Mouse (Mus musculus): Measurements from ENCODE around the gene Olfr566. TPM values are rescaled to one million over a fixed set of nuclear protein-coding genes. Genes with fewer than 3 reads are reported as not detected.

Gene Olfr566
- not detected in 2 replicates for polyA plus RNA-seq (2016; fragmentation: Nextera tagmentation; extraction: Ambion mirVana)

GRCm38 (mm10) chr7:102858665-102859064 is at the start of gene Olfr566:
Gene Olfr566, minus strand, starts transcription at chr7:102858765.
- Histone ChIP-seq H3K9me3 (no peaks in the 10 kb centered on the region), H3K36me3 (no peaks in the 10 kb centered on the region), H3K4me2 (replicated peaks) (no peak within 1 kb of the TSS), H3K27ac (no peak within 1 kb of the TSS), H3K9ac (no peak within 1 kb of the TSS), H3K4me3 (no peak within 1 kb of the TSS), H3K27me3 (replicated peaks) (no peaks in the 10 kb centered on the region), H3K4me1 (no peaks in the 10 kb centered on the region)
- no peak for ATAC-seq (ENCODE audit: low FRiP score, low read depth)
- 86% methylated on average over 1 of the region's 1 CpGs for WGBS

GRCm38 (mm10) chr7:102890782-102891181 is 32.2 kb upstream of the Olfr566 start, which contains the start of gene Olfr569:
Gene Olfr569, minus strand, starts transcription at chr7:102890882.
- Histone ChIP-seq H3K4me1 (no peaks in the 10 kb centered on the region), H3K27me3 (replicated peaks) (no peaks in the 10 kb centered on the region), H3K4me3 (no peak within 1 kb of the TSS), H3K36me3 (no peaks in the 10 kb centered on the region), H3K9ac (no peak within 1 kb of the TSS), H3K4me2 (replicated peaks) (no peak within 1 kb of the TSS), H3K27ac (no peak within 1 kb of the TSS), H3K9me3 (no peaks in the 10 kb centered on the region)
- ATAC-seq (ENCODE audit: low FRiP score, low read depth): no peak
- WGBS: 70% methylated on average over 3 of the region's 3 CpGs

- Histone ChIP-seq H3K9me3 (no peaks in the 10 kb centered on the region), H3K4me1 (no peaks in the 10 kb centered on the region), H3K9ac (no peak within 1 kb of the TSS), H3K4me2 (replicated peaks) (no peak within 1 kb of the TSS), H3K27ac (no peak within 1 kb of the TSS), H3K27me3 (replicated peaks) (no peaks in the 10 kb centered on the region), H3K4me3 (no peak within 1 kb of the TSS), H3K36me3 (no peaks in the 10 kb centered on the region)
- no peak for ATAC-seq (ENCODE audit: low FRiP score, low read depth)
Measured at GRCm38 (mm10) chr7:102876822-102877221, 18.3 kb upstream of the Olfr566 start, which contains the start of gene Olfr568. Gene Olfr568, plus strand, starts transcription at chr7:102877122.

- Histone ChIP-seq H3K27me3 (replicated peaks) (no peaks in the 10 kb centered on the region), H3K27ac (no peak overlapping the region), H3K4me3 (no peak overlapping the region), H3K9ac (no peak overlapping the region), H3K4me2 (replicated peaks) (no peak overlapping the region), H3K4me1 (no peaks in the 10 kb centered on the region), H3K36me3 (no peaks in the 10 kb centered on the region), H3K9me3 (no peaks in the 10 kb centered on the region)
- ATAC-seq (ENCODE audit: low FRiP score, low read depth): no peak
Measured at GRCm38 (mm10) chr7:102855807-102856206, 2.8 kb downstream of the Olfr566 start.

Other genes starting within 250 kb of the Olfr566 start
- gene Olfr553, start 240.5 kb downstream of the Olfr566 start, polyA plus RNA-seq (2016; fragmentation: Nextera tagmentation; extraction: Ambion mirVana): not detected in 2 replicates
- not detected in 2 replicates for gene Olfr554, start 220.3 kb downstream of the Olfr566 start, polyA plus RNA-seq (2016; fragmentation: Nextera tagmentation; extraction: Ambion mirVana)
- gene Olfr555, start 199.9 kb downstream of the Olfr566 start, polyA plus RNA-seq (2016; fragmentation: Nextera tagmentation; extraction: Ambion mirVana): not detected in 2 replicates
- not detected in 2 replicates for gene Olfr556, start 193.9 kb downstream of the Olfr566 start, polyA plus RNA-seq (2016; fragmentation: Nextera tagmentation; extraction: Ambion mirVana)
- 10.8 and 12.4 TPM in 2 replicates for gene Trim68, start 171.4 kb downstream of the Olfr566 start, polyA plus RNA-seq (2016; fragmentation: Nextera tagmentation; extraction: Ambion mirVana)
- gene Olfr557, start 162.9 kb downstream of the Olfr566 start, polyA plus RNA-seq (2016; fragmentation: Nextera tagmentation; extraction: Ambion mirVana): not detected in 2 replicates
- gene Olfr558, start 156.6 kb downstream of the Olfr566 start, polyA plus RNA-seq (2016; fragmentation: Nextera tagmentation; extraction: Ambion mirVana): 1.3 and 1.8 TPM in 2 replicates
- gene Olfr33, start 139.7 kb downstream of the Olfr566 start, polyA plus RNA-seq (2016; fragmentation: Nextera tagmentation; extraction: Ambion mirVana): 0.08 TPM in 1 of 2 replicates, not detected in the other
- gene Olfr559, start 131.3 kb downstream of the Olfr566 start, polyA plus RNA-seq (2016; fragmentation: Nextera tagmentation; extraction: Ambion mirVana): 0.20 TPM in 1 of 2 replicates, not detected in the other
- gene Olfr560, start 99.4 kb downstream of the Olfr566 start, polyA plus RNA-seq (2016; fragmentation: Nextera tagmentation; extraction: Ambion mirVana): not detected in 2 replicates
- 0.19 and 0.48 TPM in 2 replicates for gene Olfr78, start 99.3 kb downstream of the Olfr566 start, polyA plus RNA-seq (2016; fragmentation: Nextera tagmentation; extraction: Ambion mirVana)
- 0.13 and 0.18 TPM in 2 replicates for gene Olfr561, start 87.5 kb downstream of the Olfr566 start, polyA plus RNA-seq (2016; fragmentation: Nextera tagmentation; extraction: Ambion mirVana)
- not detected in 2 replicates for gene Olfr564, start 55.3 kb downstream of the Olfr566 start, polyA plus RNA-seq (2016; fragmentation: Nextera tagmentation; extraction: Ambion mirVana)
- gene Olfr568, start 18.4 kb upstream of the Olfr566 start, polyA plus RNA-seq (2016; fragmentation: Nextera tagmentation; extraction: Ambion mirVana): not detected in 2 replicates
- gene Olfr569, start 32.1 kb upstream of the Olfr566 start, polyA plus RNA-seq (2016; fragmentation: Nextera tagmentation; extraction: Ambion mirVana): not detected in 2 replicates
- gene Olfr570, start 35.8 kb upstream of the Olfr566 start, polyA plus RNA-seq (2016; fragmentation: Nextera tagmentation; extraction: Ambion mirVana): not detected in 2 replicates
- gene Olfr571, start 58.8 kb upstream of the Olfr566 start, polyA plus RNA-seq (2016; fragmentation: Nextera tagmentation; extraction: Ambion mirVana): not detected in 2 replicates
- gene Olfr572, start 65.6 kb upstream of the Olfr566 start, polyA plus RNA-seq (2016; fragmentation: Nextera tagmentation; extraction: Ambion mirVana): not detected in 2 replicates
- not detected in 2 replicates for gene Olfr573-ps1, start 83.8 kb upstream of the Olfr566 start, polyA plus RNA-seq (2016; fragmentation: Nextera tagmentation; extraction: Ambion mirVana)
- not detected in 2 replicates for gene Olfr574, start 89.7 kb upstream of the Olfr566 start, polyA plus RNA-seq (2016; fragmentation: Nextera tagmentation; extraction: Ambion mirVana)
- not detected in 2 replicates for gene Olfr575, start 100.0 kb upstream of the Olfr566 start, polyA plus RNA-seq (2016; fragmentation: Nextera tagmentation; extraction: Ambion mirVana)
- gene Olfr576, start 103.9 kb upstream of the Olfr566 start, polyA plus RNA-seq (2016; fragmentation: Nextera tagmentation; extraction: Ambion mirVana): not detected in 2 replicates
- gene Olfr577, start 117.2 kb upstream of the Olfr566 start, polyA plus RNA-seq (2016; fragmentation: Nextera tagmentation; extraction: Ambion mirVana): not detected in 2 replicates
- not detected in 2 replicates for gene Olfr578, start 130.6 kb upstream of the Olfr566 start, polyA plus RNA-seq (2016; fragmentation: Nextera tagmentation; extraction: Ambion mirVana)
- not detected in 2 replicates for gene Olfr582, start 179.3 kb upstream of the Olfr566 start, polyA plus RNA-seq (2016; fragmentation: Nextera tagmentation; extraction: Ambion mirVana)
- gene Olfr583, start 192.5 kb upstream of the Olfr566 start, polyA plus RNA-seq (2016; fragmentation: Nextera tagmentation; extraction: Ambion mirVana): not detected in 2 replicates
- not detected in 2 replicates for gene Olfr584, start 223.1 kb upstream of the Olfr566 start, polyA plus RNA-seq (2016; fragmentation: Nextera tagmentation; extraction: Ambion mirVana)
- gene Olfr585, start 239.0 kb upstream of the Olfr566 start, polyA plus RNA-seq (2016; fragmentation: Nextera tagmentation; extraction: Ambion mirVana): not detected in 2 replicates